Mouse (Mus musculus) gastrocnemius, postnatal 25 days (tissue): Measurements from ENCODE around the gene Gpsm2. TPM values are rescaled to one million over a fixed set of nuclear protein-coding genes. Genes with fewer than 3 reads are reported as not detected.
A peak's percentile ranks its signal among the peaks of the same experiment; 100 is the strongest.
"Not testable (repeated sequence)": the region's sequence is repeated elsewhere in the genome, so short reads cannot be mapped to it uniquely, and the experiment has no call there.

Experiments used
- DNase-seq: peaks from one replicate; pipeline ENCODE4 v3.0.0; 2022
- total RNA-seq, 2 experiments: library from RNA; stranded (reverse); gene quantifications; 1 replicate in 1 of 2; 2 replicates in 1 of 2; pipeline ENCODE4 v1.2.3; 2021

Gene Gpsm2
- total RNA-seq, 2 experiments from 2014 or later: 4.4 to 4.7 TPM

GRCm38 (mm10) chr3:108654566-108654965, 67.5 kb downstream of the Gpsm2 start:
- no peak for DNase-seq

GRCm38 (mm10) chr3:108653710-108654379, 68.3 kb downstream of the Gpsm2 start, which contains the start of gene Clcc1:
Gene Clcc1, plus strand, starts transcription at chr3:108653913.
- DNase-seq: peak; percentile 97

GRCm38 (mm10) chr3:108652866-108653642, 69.1 kb downstream of the Gpsm2 start:
- no peak for DNase-seq

- not testable (repeated sequence) for DNase-seq
Measured at GRCm38 (mm10) chr3:108647681-108648080, 74.4 kb downstream of the Gpsm2 start.

GRCm38 (mm10) chr3:108646036-108646435, 76.1 kb downstream of the Gpsm2 start:
- no peak for DNase-seq

- no peak for DNase-seq
Measured at GRCm38 (mm10) chr3:108644856-108645255, 77.3 kb downstream of the Gpsm2 start.

GRCm38 (mm10) chr3:108640998-108641397, 81.1 kb downstream of the Gpsm2 start:
- DNase-seq: no peak

- DNase-seq: no peak
Measured at GRCm38 (mm10) chr3:108639412-108639811, 82.7 kb downstream of the Gpsm2 start.

- DNase-seq: no peak
Measured at GRCm38 (mm10) chr3:108634761-108635160, 87.3 kb downstream of the Gpsm2 start.

Other genes starting within 250 kb of the Gpsm2 start
- gene 1700013F07Rik, start 188.2 kb downstream of the Gpsm2 start, total RNA-seq: not detected
- not detected for gene 5330417C22Rik, start 185.8 kb downstream of the Gpsm2 start, total RNA-seq
- 10 to 100 TPM; 13.0 to 15.1 TPM for gene Tmem167b, start 159.8 kb downstream of the Gpsm2 start, total RNA-seq
- 10 to 100 TPM; 17.6 to 18.3 TPM for gene Taf13, start 150.6 kb downstream of the Gpsm2 start, total RNA-seq
- 1 to 10 TPM; 3.0 to 6.4 TPM for gene Wdr47, start 131.0 kb downstream of the Gpsm2 start, total RNA-seq
- 10 to 100 TPM; 32.0 to 32.5 TPM for gene Clcc1, start 68.4 kb downstream of the Gpsm2 start, total RNA-seq
- gene Aknad1, start 17.3 kb upstream of the Gpsm2 start, total RNA-seq: under 1 TPM; 0.19 to 0.20 TPM
- 10 to 100 TPM; 23.5 to 26.4 TPM for gene Stxbp3, start 118.2 kb upstream of the Gpsm2 start, total RNA-seq
- not detected for gene Fndc7, start 167.7 kb upstream of the Gpsm2 start, total RNA-seq
- 10 to 100 TPM; 14.7 to 16.1 TPM for gene Prpf38b, start 189.4 kb upstream of the Gpsm2 start, total RNA-seq
- not detected for gene Henmt1, start 217.6 kb upstream of the Gpsm2 start, total RNA-seq
- gene Gm9857, start 218.1 kb upstream of the Gpsm2 start, total RNA-seq: not detected